Mouse (Mus musculus) CD4-positive naive resting alpha-beta T cell, adult 57 days (primary cell): ENCODE results near the gene Hecw2. TPM values are rescaled to one million over a fixed set of nuclear protein-coding genes. Genes with fewer than 3 reads are reported as not detected.

Source experiments
- total RNA-seq: library from RNA; stranded (reverse); gene quantifications from one replicate; pipeline ENCODE4 v1.2.4, GENCODE M21; 2023

Hecw2 gene
- total RNA-seq = not detected

GRCm38 (mm10) chr1:54194954-54195305, at the start of gene Hecw2:
Gene Hecw2 (minus strand): TSS chr1:54195168.

GRCm38 (mm10) chr1:53784721-53785418, 410.1 kb downstream of the Hecw2 start, which contains the start of gene Stk17b:
Gene Stk17b (minus strand): TSS chr1:53785224.

Other genes starting within 250 kb of the Hecw2 start
- gene Ccdc150, start 55.5 kb upstream of the Hecw2 start, total RNA-seq = 0.30 TPM
- 21.6 TPM for gene Gtf3c3, start 243.8 kb upstream of the Hecw2 start, total RNA-seq